ENCODE assay signal across 12 mouse cellular contexts in the genomic region with DNA sequence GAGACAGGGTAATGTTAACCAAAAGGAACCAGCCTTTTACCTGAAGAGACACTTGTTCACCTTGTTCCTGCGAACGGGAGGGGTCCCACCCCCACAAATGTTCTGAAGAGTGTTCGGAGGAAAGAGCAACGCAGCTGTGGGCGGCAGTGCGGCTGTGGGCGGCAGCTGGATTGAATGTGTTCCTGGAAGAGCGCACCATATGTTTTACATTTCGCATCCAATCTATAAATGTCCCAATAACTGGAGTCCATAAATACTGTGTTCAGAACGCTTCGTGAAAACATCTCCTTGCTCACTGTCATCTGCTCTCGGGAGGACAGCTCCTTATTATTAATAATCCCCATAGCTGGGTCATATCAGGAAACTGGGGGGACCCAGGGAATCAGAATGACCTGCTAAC.
DNase-seq lines count a peak whose midpoint lies in the region; ATAC-seq and TF ChIP-seq lines count a peak whose summit lies in the region.
"Had no signal": no experiment of that assay in that cellular context is flagged by ENCODE, and none has a peak within 500 bp of the region (broad histone marks: within the 10 kb centered on the region; RNA-seq: fewer than 3 reads in every experiment).

No protein-coding gene starts in this region.

- no peaks in the 10 kb centered on the region for H3K27me3 ChIP-seq in embryonic facial prominence, embryonic 14.5 days (replicated peaks; ENCODE audit: control insufficient read depth, insufficient read depth, low read length)
- H3K27me3 ChIP-seq: liver, embryonic 12.5 days had no signal

- no peak for DNase-seq in gastrocnemius, adult 2 months
- DNase-seq in gastrocnemius, adult 18-20 months (ENCODE audit: low spot score), result no peak
- DNase-seq in embryonic facial prominence, embryonic 14.5 days (ENCODE audit: low spot score), result peak; percentile 59
- DNase-seq in layer of hippocampus, postnatal 14 days (ENCODE audit: low spot score in 2 of 2), result peak; percentile 39 to 57
- DNase-seq in mesoderm, embryonic 11.5 days (ENCODE audit: low read depth, low spot score), result peak; percentile 37
- DNase-seq in cerebellum, postnatal 14 days, result no peak
- DNase-seq in ovary, postnatal 14 days (ENCODE audit: low spot score), result no peak
- DNase-seq: gastrocnemius, postnatal 14 days had no signal

- peaks cover 10% of the 10 kb centered on the region; the same call in 1 of the 2 replicates for H3K4me1 ChIP-seq in embryonic facial prominence, embryonic 14.5 days (ENCODE audit: control insufficient read depth, insufficient read depth, low read length)
- H3K4me1 ChIP-seq: liver, embryonic 12.5 days had no signal

- no peaks in the 10 kb centered on the region for H3K9me3 ChIP-seq in embryonic facial prominence, embryonic 14.5 days (ENCODE audit: control insufficient read depth, low read length)
- H3K9me3 ChIP-seq: liver, embryonic 12.5 days had no signal

- no peaks in the 10 kb centered on the region for H3K36me3 ChIP-seq in embryonic facial prominence, embryonic 14.5 days (ENCODE audit: control insufficient read depth, insufficient read depth, low read length)
- H3K36me3 ChIP-seq: liver, embryonic 12.5 days had no signal

- H3K4me3 ChIP-seq in gastrocnemius, adult 2 months, result no peak overlapping the region
- H3K4me3 ChIP-seq in embryonic facial prominence, embryonic 14.5 days (ENCODE audit: low read depth, low read length), result no peak overlapping the region
- H3K4me3 ChIP-seq: liver, embryonic 12.5 days had no signal

- WGBS in embryonic facial prominence, embryonic 14.5 days, result 53% methylated on average over 12 of the region's 12 CpGs

- TF ChIP-seq CTCF in gastrocnemius, adult 2 months (IDR thresholded peaks at IDR 0.05), result no peak

- ATAC-seq in embryonic facial prominence, embryonic 14.5 days (ENCODE audit: low read depth), result no peak
- ATAC-seq in megakaryocyte, adult 5-6 weeks (ENCODE audit: poor library complexity, severe bottlenecking), result no peak
- ATAC-seq: inflammation-experienced regulatory T-cells, adult 6 months; liver, embryonic 12.5 days had no signal

- no peak overlapping the region for H3K9ac ChIP-seq in embryonic facial prominence, embryonic 14.5 days (ENCODE audit: low read depth, low read length)
- H3K9ac ChIP-seq: liver, embryonic 12.5 days had no signal

- intact Hi-C loops in gastrocnemius, adult 2 months (cut with DNase I), result no loop called here

- H3K27ac ChIP-seq in gastrocnemius, adult 2 months, result peak overlapping the region; percentile 24; the same call in 1 of the 2 replicates
- H3K27ac ChIP-seq in embryonic facial prominence, embryonic 14.5 days (replicated peaks; ENCODE audit: low read depth, low read length), result peak overlapping the region; percentile 39
- H3K27ac ChIP-seq: liver, embryonic 12.5 days; stomach, postnatal 0 days had no signal

- H3K4me2 ChIP-seq in embryonic facial prominence, embryonic 14.5 days (ENCODE audit: low read depth, low read length), result no peak overlapping the region; the same call in 1 of the 2 replicates
- H3K4me2 ChIP-seq: liver, embryonic 12.5 days had no signal

Comparison
In these comparisons a context has a peak if more than half of its experiments do, and no peak if none do; other contexts are left out.
1. DNase-seq: peak in embryonic facial prominence, embryonic 14.5 days (single experiment), layer of hippocampus, postnatal 14 days (2 of 2) and mesoderm, embryonic 11.5 days (single experiment); none in gastrocnemius, adult 2 months (single experiment), gastrocnemius, adult 18-20 months (single experiment), cerebellum, postnatal 14 days (0 of 2) and ovary, postnatal 14 days (single experiment).